Mouse (Mus musculus): Measurements from ENCODE around the gene Ephb1.
A peak's percentile ranks its signal among the peaks of the same experiment; 100 is the strongest.

Ephb1 gene

GRCm38 (mm10) chr9:102352186-102353055 is 2.1 kb downstream of the Ephb1 start:
- DNase-seq = peak; percentile 42 to 59

- peak; percentile 37 to 38 for DNase-seq
Observed at GRCm38 (mm10) chr9:102351721-102352120, 2.8 kb downstream of the Ephb1 start.

GRCm38 (mm10) chr9:102351221-102351620 is 3.3 kb downstream of the Ephb1 start:
- DNase-seq = peak; percentile 9 to 19

- peak in 1 of 2 experiments; percentile 2 for DNase-seq
Observed at GRCm38 (mm10) chr9:102350696-102351095, 3.8 kb downstream of the Ephb1 start.

- peak in 1 of 2 experiments; percentile 3 for DNase-seq
Observed at GRCm38 (mm10) chr9:102350076-102350475, 4.4 kb downstream of the Ephb1 start.

- no peak for DNase-seq
Observed at GRCm38 (mm10) chr9:102346801-102347200, 7.7 kb downstream of the Ephb1 start.

- DNase-seq = peak in 1 of 2 experiments; percentile 27
Observed at GRCm38 (mm10) chr9:102345474-102345873, 9.0 kb downstream of the Ephb1 start.

GRCm38 (mm10) chr9:102345047-102345446 is 9.4 kb downstream of the Ephb1 start:
- peak; percentile 13 to 32 for DNase-seq

GRCm38 (mm10) chr9:102344086-102344930 is 10.2 kb downstream of the Ephb1 start:
- DNase-seq = peak in 1 of 2 experiments; percentile 49

- no peak for DNase-seq
Observed at GRCm38 (mm10) chr9:102343061-102343460, 11.4 kb downstream of the Ephb1 start.

GRCm38 (mm10) chr9:102342026-102342425 is 12.5 kb downstream of the Ephb1 start:
- no peak for DNase-seq

GRCm38 (mm10) chr9:102340768-102341167 is 13.7 kb downstream of the Ephb1 start:
- DNase-seq = no peak

GRCm38 (mm10) chr9:102335571-102336282 is 18.8 kb downstream of the Ephb1 start:
- peak in 1 of 2 experiments; percentile 33 for DNase-seq

GRCm38 (mm10) chr9:102330266-102331060 is 24.0 kb downstream of the Ephb1 start:
- no peak for DNase-seq

GRCm38 (mm10) chr9:102327625-102328150 is 26.8 kb downstream of the Ephb1 start:
- DNase-seq = no peak

GRCm38 (mm10) chr9:102315436-102315835 is 39.1 kb downstream of the Ephb1 start:
- no peak for DNase-seq

GRCm38 (mm10) chr9:102314795-102315194 is 39.7 kb downstream of the Ephb1 start:
- peak in 1 of 2 experiments; percentile 45 for DNase-seq

- DNase-seq = no peak
Observed at GRCm38 (mm10) chr9:102310431-102310830, 44.1 kb downstream of the Ephb1 start.

GRCm38 (mm10) chr9:102309278-102309677 is 45.2 kb downstream of the Ephb1 start:
- no peak for DNase-seq

- no peak for DNase-seq
Observed at GRCm38 (mm10) chr9:102307656-102308055, 46.8 kb downstream of the Ephb1 start.

- no peak for DNase-seq
Observed at GRCm38 (mm10) chr9:102306645-102307415, 47.7 kb downstream of the Ephb1 start.
